Mouse (Mus musculus): ENCODE results near the gene Klf15. TPM values are rescaled to one million over a fixed set of nuclear protein-coding genes. Genes with fewer than 3 reads are reported as not detected.

The Klf15 gene
- 69.9 and 100 TPM in 2 replicates for polyA plus RNA-seq (2012; rRNA removed; ENCODE audit: low replicate concordance)

DNA sequence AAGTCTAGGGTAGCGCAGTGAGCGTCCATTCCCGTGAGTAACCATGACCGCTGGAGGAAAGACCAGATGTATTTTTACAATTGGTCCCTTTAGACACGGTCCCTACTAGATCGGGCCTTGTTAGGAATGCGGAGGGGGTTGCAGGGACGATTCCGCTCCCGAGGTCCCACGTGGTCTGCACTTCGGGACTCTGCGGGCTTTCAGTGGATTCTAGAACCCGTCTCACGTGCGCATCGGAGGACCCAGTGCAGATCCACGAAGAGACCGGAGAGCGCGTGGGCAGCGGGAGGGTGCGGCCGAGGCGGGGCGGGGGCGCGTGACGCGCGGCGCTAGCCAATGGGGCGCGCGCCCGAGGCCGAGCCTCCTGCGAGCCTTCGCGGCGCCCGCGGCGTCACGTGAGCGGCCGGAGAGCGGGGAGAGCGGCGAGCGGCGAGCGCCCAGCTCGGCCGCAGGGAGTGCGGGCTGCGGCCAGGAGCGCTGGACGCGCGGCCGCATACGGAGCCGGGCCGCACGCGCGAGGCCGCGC lies at the start of gene Klf15:
Gene Klf15 (plus strand): TSS at position 396 of the 526 bp plus-strand sequence.

GRCm38 (mm10) chr6:90428380-90428974 lies 33.9 kb upstream of the Klf15 start, which contains the start of gene Cfap100:
Gene Cfap100, minus strand, starts transcription at chr6:90428797.

GRCm38 (mm10) chr6:90486176-90486921 lies 24.0 kb downstream of the Klf15 start, which contains the start of gene Aldh1l1:
Gene Aldh1l1, plus strand, starts transcription at chr6:90486427.

Other genes starting within 250 kb of the Klf15 start
- 0.42 TPM in 1 of 2 replicates, not detected in the other for gene Vmn1r53, start 238.1 kb upstream of the Klf15 start, polyA plus RNA-seq (2012; rRNA removed; ENCODE audit: low replicate concordance)
- gene Vmn1r54, start 216.3 kb upstream of the Klf15 start, polyA plus RNA-seq (2012; rRNA removed; ENCODE audit: low replicate concordance) = not detected in 2 replicates
- not detected in 2 replicates for gene BC048671, start 161.4 kb upstream of the Klf15 start, polyA plus RNA-seq (2012; rRNA removed; ENCODE audit: low replicate concordance)
- 1.2 and 2.8 TPM in 2 replicates for gene Chst13, start 137.4 kb upstream of the Klf15 start, polyA plus RNA-seq (2012; rRNA removed; ENCODE audit: low replicate concordance)
- 1.1 TPM in 1 of 2 replicates, not detected in the other for gene Uroc1, start 129.3 kb upstream of the Klf15 start, polyA plus RNA-seq (2012; rRNA removed; ENCODE audit: low replicate concordance)
- 16.9 and 52.5 TPM in 2 replicates for gene Zxdc, start 93.1 kb upstream of the Klf15 start, polyA plus RNA-seq (2012; rRNA removed; ENCODE audit: low replicate concordance)
- 0.11 and 2.4 TPM in 2 replicates for gene Cfap100, start 33.8 kb upstream of the Klf15 start, polyA plus RNA-seq (2012; rRNA removed; ENCODE audit: low replicate concordance)
- gene Aldh1l1, start 23.9 kb downstream of the Klf15 start, polyA plus RNA-seq (2012; rRNA removed; ENCODE audit: low replicate concordance) = 56.9 and 58.4 TPM in 2 replicates
- 9.5 and 37.1 TPM in 2 replicates for gene Slc41a3, start 142.1 kb downstream of the Klf15 start, polyA plus RNA-seq (2012; rRNA removed; ENCODE audit: low replicate concordance)

Data from mammary gland, adult 2 months (tissue).